Mouse (Mus musculus) liver, embryonic 14.5 days (tissue): ENCODE data around the gene Ccser1.

Source experiments
- CTCF ChIP-seq: IDR thresholded peaks from 2 replicates; pipeline ENCODE4 v1.5.1; 2016; ENCODE audit warnings: antibody characterized with exemption, low read depth, control low read depth
- EP300 ChIP-seq: IDR thresholded peaks from 2 replicates; pipeline ENCODE4 v1.6.1; 2016; ENCODE audit warnings: antibody characterized with exemption, low read depth

- TF ChIP-seq EP300 (no peak), CTCF (no peak)
Measured at GRCm38 (mm10) chr6:62132531-62132930, 952.4 kb downstream of the Ccser1 start.
